Mouse (Mus musculus) layer of hippocampus, postnatal 36 days (tissue): ENCODE data around the gene Bod1l. TPM values are rescaled to one million over a fixed set of nuclear protein-coding genes. Genes with fewer than 3 reads are reported as not detected.

Experiments used
- DNase-seq, 2 experiments: peaks; one replicate each; pipeline ENCODE4 v3.0.0; 2022
- total RNA-seq, 2 experiments: library from RNA; stranded (reverse); gene quantifications; 2 replicates each; pipeline ENCODE4 v1.2.3; 2021

Gene Bod1l
- total RNA-seq, 2 experiments from 2014 or later: 38.2 to 41.4 TPM

DNA sequence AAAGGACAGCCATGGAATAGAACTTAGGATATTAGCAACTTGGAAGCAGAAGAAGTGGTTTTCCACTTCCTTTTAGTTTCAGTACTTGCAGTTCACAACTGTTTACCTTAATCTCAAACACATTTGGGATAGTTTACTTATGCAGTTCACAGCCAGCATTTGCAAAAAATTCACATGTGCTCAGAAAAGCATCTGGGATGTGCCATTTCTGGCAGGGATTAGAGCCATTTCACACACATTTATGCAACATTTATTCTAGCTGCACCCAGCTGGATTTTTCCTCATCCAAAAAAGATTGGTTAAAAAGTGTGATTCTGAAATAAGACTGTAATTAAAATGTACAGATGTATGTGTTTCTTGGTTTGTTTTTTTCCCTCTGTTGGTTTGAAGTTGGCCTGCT, 49.7 kb downstream of the Bod1l start:
- no peak for DNase-seq

DNA sequence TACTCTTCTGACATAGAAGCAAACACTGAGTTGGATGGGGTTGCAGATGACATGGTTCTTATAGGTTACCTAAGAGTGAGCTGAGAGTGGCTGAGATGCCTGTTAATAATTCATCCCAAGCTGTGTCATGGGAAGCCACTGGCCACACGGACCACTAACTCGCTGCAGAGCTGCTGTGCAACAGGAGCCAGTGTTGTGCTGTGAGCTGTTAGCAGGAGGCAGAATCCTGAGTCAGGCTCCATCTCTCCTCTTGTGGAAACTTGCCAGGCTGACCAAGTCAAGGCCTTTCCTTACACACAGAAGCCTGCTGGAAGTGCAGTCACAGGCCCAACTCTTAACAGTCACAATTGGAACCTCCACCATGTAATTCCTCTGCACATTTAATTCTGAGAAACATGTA, 53.6 kb downstream of the Bod1l start:
- DNase-seq: no peak

DNA sequence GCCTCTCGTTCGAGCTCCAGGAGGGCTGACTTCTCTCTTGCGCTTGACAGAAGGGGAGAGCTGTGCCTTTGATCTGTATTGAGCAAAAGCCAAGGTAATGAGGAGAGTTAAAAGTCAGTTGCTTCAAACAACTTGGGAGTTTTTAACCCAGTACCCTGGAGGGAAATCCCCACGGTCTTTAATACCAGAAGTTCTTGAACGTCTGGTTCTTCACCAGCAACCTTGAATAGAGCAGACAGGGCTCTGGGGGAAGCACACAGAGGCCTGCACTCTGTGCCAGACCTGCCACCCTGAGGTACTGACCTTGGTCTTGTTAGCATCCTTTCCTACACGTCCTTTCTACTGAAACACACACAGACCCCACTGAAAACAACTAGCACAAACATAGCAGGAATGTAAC, 55.2 kb downstream of the Bod1l start:
- no peak for DNase-seq

DNA sequence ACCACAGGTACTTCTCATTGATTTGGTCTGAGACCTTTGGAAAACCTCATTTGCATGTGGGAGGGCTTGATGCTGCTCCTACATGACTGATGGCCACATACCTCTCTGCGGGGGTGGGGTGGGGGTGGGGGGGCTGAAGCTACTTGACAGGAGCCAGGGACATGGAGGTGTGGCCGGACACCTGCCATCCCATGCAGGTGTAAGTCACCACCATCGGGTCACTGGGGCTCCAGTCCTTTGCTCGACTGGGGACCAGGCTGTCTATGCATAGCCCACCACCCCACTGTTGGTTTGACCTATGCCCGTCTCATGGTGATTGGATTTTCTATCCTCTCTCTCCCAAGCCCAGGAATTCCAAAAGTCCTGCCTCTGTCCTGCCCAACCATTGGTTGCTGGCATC, 62.2 kb downstream of the Bod1l start:
- DNase-seq: no peak

DNA sequence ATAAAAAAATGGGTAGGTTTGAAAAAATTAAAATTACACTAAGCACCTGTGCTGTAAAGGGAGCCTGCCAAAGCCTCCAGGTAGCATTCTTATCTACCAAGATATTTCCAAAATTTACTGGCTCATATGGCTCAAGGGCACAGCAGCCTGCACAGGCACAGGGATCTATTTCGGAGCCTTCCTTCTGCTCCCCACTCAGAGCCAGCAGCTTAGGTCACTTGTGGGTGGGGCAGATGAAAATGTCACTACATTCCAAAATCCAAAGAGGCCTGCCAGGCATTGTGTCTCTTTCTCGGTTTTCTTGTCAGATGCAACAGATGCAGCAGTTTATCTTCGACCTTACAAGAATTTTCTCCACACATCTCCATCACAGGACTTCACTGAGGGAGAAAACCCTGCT, 64.1 kb downstream of the Bod1l start:
- DNase-seq: no peak

DNA sequence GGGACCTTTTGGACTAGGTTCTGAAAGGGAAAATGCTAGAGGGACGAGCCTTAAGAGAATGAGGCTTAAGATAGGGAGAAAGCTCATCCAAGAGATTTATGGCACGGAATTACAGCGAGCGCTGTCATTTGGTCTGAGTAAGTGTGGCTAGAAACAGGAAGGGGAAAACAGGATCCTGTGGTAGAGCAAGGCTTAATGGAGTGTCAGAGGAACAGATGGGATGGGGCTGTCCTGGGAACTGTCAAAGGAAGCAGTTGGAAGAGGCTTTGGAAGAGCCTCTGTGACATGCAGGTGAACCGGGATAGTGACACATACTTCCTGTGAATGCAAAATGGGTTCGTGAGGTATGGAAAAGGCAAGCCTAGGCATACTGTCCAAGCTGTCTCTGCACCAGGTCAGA, 68.4 kb downstream of the Bod1l start:
- no peak for DNase-seq

DNA sequence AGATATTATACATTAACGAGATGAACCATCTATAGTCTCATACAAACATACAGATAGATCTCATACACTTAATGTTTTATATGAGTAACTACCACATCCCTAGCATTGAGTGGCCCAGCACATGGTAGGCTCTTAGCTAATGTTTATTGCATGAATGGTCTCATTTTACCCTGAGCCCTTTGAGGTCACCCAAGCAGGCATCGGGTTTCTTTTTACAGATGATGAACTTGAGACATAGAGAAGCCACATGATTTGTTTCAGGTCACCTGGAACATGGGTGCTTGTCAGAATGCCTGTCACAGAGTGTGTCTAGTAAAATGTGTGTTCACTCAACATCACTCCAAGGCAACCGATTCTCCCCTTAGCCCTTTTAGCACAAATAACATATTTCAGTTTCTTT, 68.8 kb downstream of the Bod1l start:
- no peak for DNase-seq

DNA sequence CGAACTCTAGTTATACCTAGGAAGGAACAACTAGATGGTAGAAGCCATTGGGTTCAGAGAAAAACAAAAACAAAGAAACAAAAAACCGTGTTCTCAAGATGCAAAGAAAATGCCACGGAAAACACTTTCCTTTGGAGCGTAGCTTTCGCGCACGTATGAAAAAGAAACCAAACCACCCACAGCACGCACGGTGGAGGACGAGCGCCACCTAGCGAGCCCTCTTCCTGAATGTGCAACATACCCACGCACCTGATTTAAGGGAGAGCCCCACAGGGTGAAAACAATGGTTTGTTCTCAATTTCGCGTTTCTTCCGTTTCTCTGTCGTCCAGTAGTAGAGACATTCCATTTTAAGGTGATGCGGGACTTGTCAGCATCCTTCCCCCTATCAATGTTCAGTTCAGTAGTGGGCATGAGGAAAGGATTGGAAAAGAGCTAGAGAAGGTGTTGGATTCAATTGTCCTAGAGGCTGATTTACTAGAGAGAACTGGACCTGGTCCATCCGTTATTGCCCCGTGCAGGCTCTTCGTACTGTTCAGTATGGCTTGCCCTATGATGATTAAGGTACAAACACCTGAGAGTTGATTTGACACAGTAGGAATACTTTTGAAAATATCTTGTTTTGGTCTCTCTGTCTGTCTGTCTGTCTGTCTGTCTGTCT, 75.6 kb downstream of the Bod1l start:
- peak; percentile 75 to 80 for DNase-seq

DNA sequence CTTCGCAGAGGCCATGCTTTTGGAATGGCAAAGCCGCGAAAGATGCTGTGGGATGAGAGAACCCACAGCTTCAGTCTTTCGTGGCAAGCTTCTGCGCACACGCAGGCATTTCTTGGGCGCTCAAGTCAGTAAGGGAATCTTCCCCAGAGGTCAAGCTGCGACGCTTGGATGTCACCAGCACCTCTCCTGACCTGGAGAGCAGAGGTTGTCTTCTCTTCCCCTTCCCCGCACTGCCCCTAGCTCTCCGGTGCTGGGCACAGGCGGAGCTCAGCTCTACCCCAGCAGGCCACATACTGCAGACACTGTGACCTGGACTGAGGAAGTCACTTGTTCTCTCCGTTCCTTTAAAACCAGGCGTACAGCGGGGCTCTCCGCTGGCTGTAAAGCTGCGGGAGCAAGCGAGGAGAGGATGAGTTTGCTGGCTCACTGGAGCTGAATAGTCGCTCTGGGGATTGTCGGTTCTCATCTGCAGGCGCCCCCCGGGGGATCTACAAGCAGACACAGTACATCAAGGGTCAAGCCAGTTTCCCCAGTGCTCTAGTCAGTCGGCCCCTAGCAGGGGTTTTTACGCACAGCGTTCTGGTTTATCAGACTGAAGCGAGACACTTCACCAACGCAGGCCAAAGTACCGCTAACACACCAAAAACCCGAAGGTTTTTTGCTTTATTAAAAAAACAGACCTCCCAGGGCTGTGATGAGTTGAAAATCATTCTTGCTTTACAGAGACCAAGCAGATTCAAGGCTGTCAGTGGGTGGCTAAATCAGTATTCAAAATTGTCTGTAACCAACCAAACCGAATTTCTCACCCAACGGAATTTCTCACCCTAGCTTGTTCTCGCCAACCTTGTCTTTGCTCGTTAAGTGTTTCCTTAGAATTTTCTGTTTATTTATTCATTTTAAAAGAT, 76.6 kb downstream of the Bod1l start:
- DNase-seq: no peak

DNA sequence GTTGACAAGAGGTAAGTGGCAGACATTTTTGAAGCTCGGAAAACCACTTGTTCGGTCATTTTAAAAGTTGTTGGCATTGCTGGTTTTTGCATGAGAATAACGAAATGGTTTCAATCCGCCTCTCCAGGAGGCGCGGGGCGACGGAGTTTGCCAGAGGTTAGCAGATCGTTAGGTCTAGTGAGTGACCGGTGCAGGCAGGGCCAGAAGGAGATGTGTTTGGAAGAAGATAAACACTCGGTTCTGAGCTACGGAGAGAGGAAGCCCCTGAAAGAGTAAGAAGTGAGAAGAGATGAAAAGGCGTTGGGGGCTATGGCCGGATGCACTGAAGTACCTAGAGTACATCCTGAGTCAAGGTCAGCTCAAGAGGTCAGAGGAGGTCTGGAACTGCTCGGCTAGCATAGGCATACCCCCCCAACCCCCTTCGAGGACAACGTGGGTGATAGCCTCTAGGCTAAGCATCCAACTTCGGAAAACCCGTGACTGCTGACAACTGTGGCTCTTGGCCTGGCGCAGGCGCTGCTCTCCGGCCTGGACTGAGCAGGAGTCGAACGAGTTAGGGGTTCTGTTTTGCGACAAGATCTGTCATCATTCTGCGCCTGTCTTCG, 77.6 kb downstream of the Bod1l start:
- no peak for DNase-seq

DNA sequence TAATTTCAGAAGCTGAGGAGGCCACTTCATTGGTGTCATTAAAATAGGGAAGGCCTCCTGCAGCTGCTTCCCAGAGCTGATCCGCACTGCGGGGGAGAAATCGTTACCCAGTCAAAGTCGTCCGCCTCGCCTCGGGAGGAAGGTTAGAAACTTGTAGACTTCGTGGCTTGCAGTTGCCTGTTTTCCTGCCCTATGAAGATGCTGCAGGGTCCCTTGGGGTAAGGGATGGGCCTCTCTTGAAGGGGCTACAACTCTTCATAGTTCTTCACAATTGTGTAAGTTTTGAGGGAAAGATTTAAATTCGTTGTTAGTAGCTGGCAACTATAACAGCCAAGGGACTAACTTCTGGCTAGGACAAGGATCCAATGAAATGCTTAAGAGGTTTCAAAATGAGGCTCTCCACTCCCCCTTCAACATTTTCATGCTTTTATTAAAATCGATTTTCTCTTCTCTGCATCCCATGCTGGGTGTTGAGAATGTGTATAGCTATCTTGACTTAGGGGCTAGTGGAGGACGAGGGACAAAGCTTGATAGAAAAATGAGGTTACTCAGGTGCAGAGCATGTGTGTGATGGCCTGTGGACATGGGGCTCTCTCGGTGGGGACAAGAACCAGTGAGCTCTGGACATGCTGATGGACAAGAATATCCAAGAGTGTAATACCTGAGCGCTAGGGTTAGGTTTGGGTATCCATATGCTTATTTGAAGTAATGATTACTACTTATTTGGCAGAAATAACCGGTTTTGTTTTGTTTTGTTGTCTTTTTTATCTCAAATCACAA, 78.3 kb downstream of the Bod1l start:
- no peak for DNase-seq

DNA sequence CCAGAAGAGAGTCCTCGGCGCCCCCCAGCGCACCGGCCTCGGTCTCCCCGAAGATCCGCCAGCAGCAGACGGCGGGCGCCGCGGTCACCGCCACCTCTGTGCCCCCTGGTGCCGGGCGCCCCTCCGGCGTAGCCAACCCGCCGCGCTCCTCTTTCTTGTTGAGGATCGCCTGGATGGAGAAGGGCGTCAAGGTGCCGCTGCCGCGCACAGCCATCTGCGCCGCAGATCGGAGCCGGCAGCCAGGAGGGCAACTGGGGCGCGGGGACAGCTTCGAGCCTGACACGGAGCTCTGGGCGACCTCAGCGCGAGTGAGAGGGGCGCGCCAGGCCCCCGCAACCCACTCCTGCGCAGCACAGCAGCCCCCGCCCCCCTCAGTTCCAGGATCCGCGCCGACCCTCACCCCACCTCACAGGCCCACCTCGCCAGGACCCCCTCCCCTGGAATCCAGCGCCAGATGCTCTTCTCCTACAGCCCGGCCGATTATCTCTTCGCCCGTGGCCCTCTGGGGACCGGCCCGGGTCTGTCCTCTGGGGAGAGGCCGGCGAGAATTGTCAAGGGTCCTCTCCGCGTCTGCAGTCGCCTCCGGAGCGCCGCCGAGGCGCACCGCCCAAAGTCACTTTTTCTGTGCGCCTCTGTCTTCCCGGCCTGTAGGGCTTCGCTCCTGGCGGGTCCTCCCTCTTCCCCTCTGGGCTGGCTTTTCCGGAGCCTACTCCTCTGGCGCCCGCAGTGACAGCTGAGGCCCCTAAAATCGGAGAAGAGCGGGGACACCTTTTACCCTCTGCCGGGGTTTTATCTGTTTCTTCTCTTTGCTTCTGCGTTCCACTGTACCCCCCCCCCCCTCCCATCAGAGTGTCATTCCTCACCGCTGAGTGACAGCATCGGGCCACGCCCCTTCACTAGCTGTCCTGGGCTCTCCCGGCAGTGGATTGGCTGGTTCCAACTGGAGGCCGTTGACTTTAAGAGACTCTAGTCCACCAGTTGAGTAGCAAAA, 80.1 kb downstream of the Bod1l start, which contains the start of gene Nkx3-2:
Gene Nkx3-2, minus strand, starts transcription at position 771 of the 991 bp plus-strand sequence.
- no peak for DNase-seq

DNA sequence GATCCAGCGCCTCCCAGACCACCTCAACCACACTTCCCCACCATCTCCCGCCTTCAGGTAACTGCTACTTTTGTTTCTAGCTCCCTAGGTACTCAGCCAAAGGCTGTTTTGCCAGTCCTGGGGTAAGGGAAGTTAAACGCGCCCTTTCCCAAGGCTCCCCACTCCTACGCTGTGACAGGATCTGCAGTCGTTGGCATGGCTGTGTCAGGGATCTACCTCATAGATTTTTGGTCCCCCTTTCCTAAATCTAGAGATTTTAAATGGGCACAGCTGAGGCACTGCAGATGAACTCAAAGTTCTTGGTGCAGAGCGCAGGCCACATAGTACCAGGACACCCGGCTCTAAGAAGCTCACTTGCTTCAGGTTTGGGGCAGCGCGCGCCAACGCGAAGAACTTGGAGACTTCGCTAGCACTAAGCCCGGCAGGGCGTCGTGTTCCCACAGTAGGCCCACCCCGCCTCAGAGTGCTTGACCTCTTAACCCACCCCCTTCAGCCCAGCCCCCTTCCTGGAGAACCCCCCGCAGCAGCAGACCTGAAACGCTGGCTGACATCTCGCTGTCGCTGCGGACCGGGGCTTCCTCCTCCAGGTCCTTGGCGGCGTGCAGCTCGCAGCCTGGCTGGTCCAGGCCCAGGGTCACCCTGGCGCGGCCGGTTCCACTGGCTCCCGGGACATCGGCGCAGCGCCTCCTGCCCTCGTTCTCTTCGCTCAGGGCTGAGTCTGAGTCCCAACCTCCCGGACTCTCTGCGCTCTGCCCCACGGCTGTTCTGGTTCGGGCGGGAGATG, 81.0 kb downstream of the Bod1l start:
- DNase-seq: no peak

DNA sequence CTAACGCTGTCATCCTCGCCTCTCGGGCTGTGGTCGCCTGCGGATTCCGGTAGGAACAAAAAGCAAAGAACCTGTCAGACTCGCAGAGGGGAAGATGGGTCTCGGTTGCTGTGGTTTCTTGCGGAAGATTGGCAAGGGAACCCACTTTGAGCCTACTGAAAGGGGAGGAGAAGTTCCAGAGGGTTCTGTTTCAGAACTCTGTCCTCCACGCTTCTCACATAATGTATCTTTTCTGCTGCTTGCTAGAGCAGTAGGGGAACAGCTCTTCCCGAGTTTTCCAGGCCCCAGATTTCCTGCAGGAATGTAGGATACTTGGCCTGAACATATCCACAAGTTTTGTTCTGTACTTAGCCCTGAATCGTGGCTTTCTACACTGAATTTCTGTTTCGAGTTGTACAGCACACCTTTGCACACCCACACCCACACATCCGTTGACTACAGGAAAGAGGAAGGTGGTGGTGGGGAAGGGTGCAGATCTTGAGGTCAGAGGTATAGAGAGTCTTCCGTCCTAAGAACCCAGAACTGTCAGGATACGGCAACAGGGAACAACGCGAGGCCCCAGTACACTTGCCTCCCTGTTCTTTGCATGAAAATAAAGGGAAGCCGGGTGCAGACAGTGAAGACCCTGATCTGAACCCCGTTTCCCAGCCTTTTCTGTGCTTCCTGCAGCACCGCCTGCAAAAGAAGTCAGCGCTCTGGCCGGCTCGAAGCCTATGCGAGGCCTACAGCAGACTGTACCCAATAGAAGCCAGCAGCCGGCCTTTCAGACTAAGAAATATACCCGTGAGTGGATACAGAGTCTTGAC, 81.8 kb downstream of the Bod1l start:
- DNase-seq: no peak

DNA sequence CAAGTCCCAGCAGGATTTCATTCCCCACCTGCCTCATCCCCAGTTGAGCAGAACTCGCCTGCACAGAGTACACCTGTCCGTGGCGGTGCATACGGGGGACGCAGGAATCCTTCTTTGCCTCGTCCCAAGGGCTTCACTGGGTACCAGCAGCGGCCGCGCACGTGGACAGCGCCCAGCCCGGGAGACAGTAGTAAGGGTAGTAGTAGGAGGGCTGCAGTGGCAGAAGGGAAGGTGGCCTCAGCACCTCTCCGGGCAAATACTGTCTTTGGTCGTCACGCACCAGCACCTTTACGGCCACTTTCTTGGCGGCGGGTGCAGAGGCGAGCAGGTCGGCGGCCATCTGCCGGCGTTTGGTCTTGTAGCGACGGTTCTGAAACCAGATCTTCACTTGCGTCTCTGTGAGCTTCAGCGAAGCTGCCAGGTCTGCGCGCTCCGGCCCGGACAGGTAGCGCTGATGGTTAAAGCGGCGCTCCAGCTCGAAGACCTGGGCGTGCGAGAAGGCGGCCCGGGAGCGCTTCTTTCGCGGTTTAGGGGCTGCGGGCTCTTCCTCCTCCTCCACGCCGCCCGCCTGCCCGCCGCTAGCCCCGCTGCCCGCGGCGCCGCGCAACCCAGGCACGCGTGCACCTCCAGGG, 82.5 kb downstream of the Bod1l start:
- DNase-seq: no peak

DNA sequence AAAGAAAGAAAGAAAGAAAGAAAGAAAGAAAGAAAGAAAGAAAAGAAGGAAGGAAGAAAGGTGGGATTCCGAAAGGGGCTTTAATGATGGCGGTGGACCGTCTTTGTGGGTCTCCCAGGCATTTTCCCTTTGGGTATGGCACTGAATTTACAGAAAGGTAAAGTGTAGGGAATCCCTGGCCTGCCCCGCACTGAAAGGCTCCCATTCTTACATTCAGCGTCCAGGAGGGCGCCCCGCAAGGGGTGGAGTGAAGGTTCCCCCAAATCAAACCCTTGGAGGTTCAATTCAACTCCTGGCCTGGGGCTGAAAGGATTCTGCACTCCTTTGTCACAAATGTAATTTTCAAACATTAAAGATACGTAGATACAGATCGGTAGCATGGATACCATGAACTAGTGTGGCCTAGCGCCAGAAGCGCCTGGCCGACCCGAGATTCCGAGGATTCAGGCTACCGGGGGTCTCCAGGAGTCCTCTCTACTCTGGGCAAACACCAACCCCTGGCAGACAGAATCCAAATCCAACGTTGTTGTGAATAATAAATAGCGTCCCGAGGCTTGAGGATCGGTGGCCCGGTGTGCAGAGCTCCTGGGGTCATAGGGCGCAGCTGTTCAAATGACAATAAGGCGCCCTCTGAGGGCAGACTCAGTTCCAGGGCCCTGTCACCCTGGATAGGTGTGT, 83.1 kb downstream of the Bod1l start:
- no peak for DNase-seq

DNA sequence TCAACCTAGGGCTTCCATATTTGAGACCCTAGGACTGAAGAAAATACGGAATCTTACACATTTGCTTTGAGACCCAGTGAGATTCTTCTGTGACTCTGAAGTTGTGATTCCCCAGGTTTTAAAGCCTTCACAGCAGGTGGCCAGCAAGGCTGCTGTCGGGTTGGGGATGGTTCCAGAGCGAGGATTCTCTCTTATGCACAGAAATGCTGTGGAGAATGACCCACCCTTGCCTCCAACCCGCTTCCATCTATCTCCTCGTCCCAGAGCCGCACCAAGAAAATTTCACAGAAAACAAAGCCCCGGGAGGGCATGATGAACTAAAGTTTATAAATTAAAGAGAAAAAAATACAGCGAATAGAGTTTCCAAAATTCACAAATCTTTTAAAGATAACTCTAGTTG, 84.0 kb downstream of the Bod1l start:
- no peak for DNase-seq
